Mouse (Mus musculus) small intestine, adult 2 months (tissue): ENCODE measurements around the gene Eif4g3. TPM values are rescaled to one million over a fixed set of nuclear protein-coding genes. Genes with fewer than 3 reads are reported as not detected.

Experiments
- H3K27ac ChIP-seq: fragments of 200-500 bp; 2 replicates; pipeline ENCODE4 v1.5.1; 2012; ENCODE audit warnings: low read depth, low read length, control low read depth, inconsistent platforms; ENCODE audit not compliant: insufficient read depth
- H3K27me3 ChIP-seq: fragments of 200-500 bp; 2 replicates; pipeline ENCODE4 v1.6.1; 2012; ENCODE audit warnings: mild to moderate bottlenecking, moderate library complexity, low read length, inconsistent platforms; ENCODE audit not compliant: control insufficient read depth, insufficient read depth
- H3K36me3 ChIP-seq: fragments of 200-500 bp; 2 replicates; pipeline ENCODE4 v1.6.1; 2012; ENCODE audit warnings: mild to moderate bottlenecking, low read length, control low read depth, inconsistent platforms; ENCODE audit not compliant: control insufficient read depth, insufficient read depth
- H3K4me1 ChIP-seq: fragments of 200-500 bp; 2 replicates; pipeline ENCODE4 v1.6.1; 2012; ENCODE audit warnings: low read length, inconsistent platforms, mixed read lengths; ENCODE audit not compliant: control insufficient read depth, insufficient read depth, insufficient read length
- H3K4me3 ChIP-seq: fragments of 200-500 bp; 2 replicates; pipeline ENCODE4 v1.5.1; 2012; ENCODE audit warnings: low read depth, mild to moderate bottlenecking, control low read depth, inconsistent platforms, low read length, moderate library complexity
- CTCF ChIP-seq: fragments of 200-500 bp; IDR thresholded peaks from 2 replicates; pipeline ENCODE4 v1.5.1; 2012; ENCODE audit warnings: low read depth, mild to moderate bottlenecking, control low read depth, inconsistent platforms, low read length, moderate library complexity, mixed read lengths; ENCODE audit not compliant: insufficient replicate concordance, insufficient read length; ENCODE audit errors: extremely low read depth
- POLR2A ChIP-seq: fragments of 200-500 bp; IDR thresholded peaks from 2 replicates; pipeline ENCODE4 v1.6.1; 2012; ENCODE audit warnings: low read depth, mild to moderate bottlenecking, control low read depth, inconsistent platforms, low read length, moderate library complexity
- whole genome bisulfite sequencing: fragments of 180-500 bp; shearing (Covaris S2); methylation state at CpG from one replicate; pipeline ENCODE4 v1.1.7; 2018; 5-methylcytosine and 5-hydroxymethylcytosine counted together
- polyA plus RNA-seq: library from polyadenylated mRNA; depleted of rRNA; stranded (reverse); fragments of >200 nt; gene quantifications from 2 replicates; pipeline ENCODE4 v1.2.3, GENCODE M21; 2012

Eif4g3 gene
- polyA plus RNA-seq, 1 experiment: 19.4 TPM

DNA sequence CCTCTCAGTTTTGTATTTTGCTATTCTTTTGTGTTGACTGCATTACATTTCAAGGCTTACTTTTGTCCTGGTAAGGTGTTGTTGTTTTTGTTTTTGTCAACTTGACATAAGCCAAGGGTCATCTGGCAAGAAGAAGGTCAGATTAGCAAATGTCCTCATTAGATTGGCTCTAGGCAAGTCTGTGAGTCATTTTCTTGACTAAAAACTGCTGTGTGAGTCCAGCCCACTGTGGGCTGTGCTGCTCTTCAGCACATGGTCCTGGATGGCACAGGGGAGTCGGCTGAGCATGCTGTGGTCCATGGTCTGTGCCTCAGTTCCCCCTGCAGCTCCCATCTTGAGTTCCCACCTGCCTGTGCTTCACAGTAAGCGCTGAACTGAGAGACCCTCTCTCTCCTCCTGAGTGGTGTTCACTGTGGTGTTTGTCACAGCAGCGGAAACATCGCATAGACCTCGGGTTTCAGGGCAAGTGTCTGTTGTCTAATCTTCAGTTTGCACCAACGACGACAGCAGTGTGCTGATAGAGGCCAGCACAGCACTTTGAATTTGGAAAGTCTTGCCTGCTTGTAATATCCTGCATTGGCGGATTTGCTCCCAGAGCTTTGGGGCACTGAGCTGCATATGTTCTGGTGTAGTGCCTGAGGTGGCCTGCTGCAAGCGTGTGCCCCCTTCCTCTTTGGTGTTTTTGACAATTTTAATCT, 30.7 kb downstream of the Eif4g3 start:
- Histone ChIP-seq H3K4me1 (no peaks in the 10 kb centered on the region), H3K27ac (no peak overlapping the region), H3K4me3 (no peak overlapping the region), H3K36me3 (peaks cover 7% of the 10 kb centered on the region; the same call in 1 of the 2 replicates), H3K27me3 (no peaks in the 10 kb centered on the region)
- WGBS: 87% methylated on average over 9 of the region's 9 CpGs
- TF ChIP-seq POLR2A (no peak), CTCF (no peak)

DNA sequence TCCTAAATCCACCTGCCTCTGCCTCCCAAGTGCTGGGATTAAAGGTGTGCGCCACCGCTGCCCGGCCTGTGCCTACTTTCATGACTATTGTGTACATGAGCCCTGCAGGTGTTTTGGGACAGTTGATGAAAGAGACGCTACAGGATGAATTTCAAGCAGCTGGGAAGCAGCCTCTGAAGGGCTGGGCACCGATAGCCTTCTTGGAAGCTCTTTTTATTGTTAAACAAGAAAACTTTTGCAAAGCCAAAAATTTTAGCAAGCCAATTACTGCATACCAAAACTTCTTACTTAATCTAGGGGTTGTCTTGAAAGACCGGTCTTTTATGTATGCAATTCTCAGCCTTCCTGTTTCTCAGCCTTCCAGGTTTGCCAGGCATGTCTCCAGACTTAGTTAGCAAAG, 36.3 kb downstream of the Eif4g3 start:
- no peak overlapping the region for H3K27ac ChIP-seq
- peaks cover 9% of the 10 kb centered on the region for H3K36me3 ChIP-seq
- TF ChIP-seq CTCF (no peak), POLR2A (no peak)
- no peak overlapping the region for H3K4me3 ChIP-seq
- no peaks in the 10 kb centered on the region for H3K4me1 ChIP-seq
- H3K27me3 ChIP-seq: no peaks in the 10 kb centered on the region
- 91% methylated on average over 6 of the region's 6 CpGs for WGBS

DNA sequence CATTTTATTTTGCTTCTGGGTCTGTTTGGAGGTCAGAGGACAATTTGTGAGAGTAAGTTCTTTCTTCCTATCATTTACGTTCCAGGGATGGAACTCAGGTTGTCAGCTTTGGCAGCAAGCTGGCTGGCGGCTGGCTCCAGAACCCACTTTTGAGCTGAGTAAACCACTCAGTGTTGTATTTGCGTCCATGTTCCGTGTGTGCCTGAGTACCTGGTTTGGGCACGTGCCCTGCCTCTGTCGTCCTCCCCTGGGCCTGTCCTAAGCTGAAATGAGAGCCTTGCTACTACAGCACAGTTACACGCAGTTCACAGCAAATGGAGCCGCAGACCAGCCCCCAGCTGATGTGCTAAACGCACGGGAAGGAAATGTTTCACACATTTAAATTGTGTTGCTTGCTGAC, 39.0 kb downstream of the Eif4g3 start:
- no peak overlapping the region for H3K27ac ChIP-seq
- H3K36me3 ChIP-seq: peaks cover 9% of the 10 kb centered on the region
- no peak overlapping the region for H3K4me3 ChIP-seq
- 67% methylated on average over 10 of the region's 10 CpGs for WGBS
- TF ChIP-seq CTCF (no peak), POLR2A (no peak)
- H3K27me3 ChIP-seq: no peaks in the 10 kb centered on the region
- H3K4me1 ChIP-seq: no peaks in the 10 kb centered on the region

DNA sequence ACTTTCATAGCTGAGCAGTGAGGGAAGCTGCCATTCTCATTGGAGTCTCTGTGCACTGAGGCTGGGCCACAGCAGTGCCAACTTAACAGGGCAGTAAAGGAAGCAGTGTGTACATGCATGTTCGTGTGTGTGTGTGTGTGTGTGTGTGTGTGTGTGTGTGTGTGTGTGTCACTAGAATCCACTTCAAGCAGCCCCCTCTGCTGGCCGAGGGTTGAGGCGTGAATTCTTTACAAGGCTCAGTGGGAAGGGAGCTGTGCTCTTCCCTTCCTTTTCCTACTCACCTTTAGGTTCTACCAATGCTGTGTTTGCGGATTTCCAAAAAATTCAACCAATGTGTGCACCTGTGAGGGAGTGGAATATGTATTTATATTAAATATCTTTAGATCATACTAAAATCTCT, 41.0 kb downstream of the Eif4g3 start:
- Histone ChIP-seq H3K36me3 (peaks cover 9% of the 10 kb centered on the region), H3K27ac (no peak overlapping the region), H3K4me3 (no peak overlapping the region), H3K4me1 (no peaks in the 10 kb centered on the region), H3K27me3 (no peaks in the 10 kb centered on the region)
- no peak for TF ChIP-seq POLR2A
- no peak for TF ChIP-seq CTCF
- 87% methylated on average over 4 of the region's 4 CpGs for WGBS

DNA sequence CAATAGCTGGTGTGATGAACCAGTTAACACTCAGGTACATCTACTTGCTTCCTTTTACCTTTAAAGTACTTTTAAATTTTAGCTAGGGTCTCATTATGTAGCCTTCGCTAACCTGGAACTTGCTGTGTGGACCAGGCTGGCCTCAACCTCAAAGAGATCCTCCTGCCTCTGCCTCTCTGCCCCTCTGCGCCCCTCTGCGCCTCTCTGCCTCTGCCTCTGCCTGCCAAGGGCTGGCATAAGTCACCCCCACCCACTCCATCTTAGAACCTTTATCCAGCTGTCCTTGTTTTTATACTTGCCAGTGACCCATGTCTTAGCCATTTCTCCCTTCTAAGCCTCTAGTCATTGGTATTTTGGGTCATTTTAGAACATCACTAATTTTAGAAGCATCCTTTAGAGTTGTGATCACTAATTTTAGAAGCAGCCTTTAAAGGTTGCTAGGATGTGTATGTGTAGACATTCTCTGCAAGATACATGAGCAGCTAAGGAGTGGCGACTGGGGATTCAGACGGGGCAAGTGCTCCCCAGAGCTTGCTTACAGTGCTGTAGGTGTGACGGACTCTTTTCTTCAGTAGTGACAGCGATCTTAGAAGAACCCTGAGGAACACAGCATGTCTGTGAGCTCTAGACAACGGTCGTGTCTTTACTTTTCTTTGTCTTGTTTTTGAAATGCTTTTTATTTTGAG, 42.8 kb downstream of the Eif4g3 start:
- Histone ChIP-seq H3K4me3 (no peak overlapping the region), H3K27me3 (no peaks in the 10 kb centered on the region), H3K36me3 (peaks cover 8% of the 10 kb centered on the region), H3K27ac (no peak overlapping the region), H3K4me1 (no peaks in the 10 kb centered on the region)
- 93% methylated on average over 9 of the region's 9 CpGs for WGBS
- TF ChIP-seq POLR2A: no peak
- TF ChIP-seq CTCF: no peak

DNA sequence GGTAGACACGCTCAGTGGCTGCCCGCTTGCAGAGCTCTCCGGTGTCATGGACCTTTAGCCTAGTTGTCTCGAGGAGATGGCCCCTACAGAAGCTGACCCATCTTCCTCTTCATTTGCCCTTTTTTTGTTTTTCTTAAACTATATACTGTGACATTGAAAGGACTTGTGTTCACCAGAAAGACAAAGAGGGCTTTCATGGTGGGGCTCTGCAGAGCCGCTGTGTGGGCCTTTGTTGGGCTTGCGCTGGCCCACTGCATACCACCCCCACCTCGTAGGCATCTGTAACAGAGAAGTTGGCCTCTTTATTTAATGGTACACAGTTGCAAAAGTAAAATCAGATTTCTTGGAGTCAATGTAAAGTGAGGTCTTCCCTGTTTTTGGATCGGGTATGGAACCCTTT, 44.3 kb downstream of the Eif4g3 start:
- peaks cover 7% of the 10 kb centered on the region; the same call in 1 of the 2 replicates for H3K36me3 ChIP-seq
- no peak overlapping the region for H3K4me3 ChIP-seq
- H3K4me1 ChIP-seq: no peaks in the 10 kb centered on the region
- H3K27ac ChIP-seq: no peak overlapping the region
- no peaks in the 10 kb centered on the region for H3K27me3 ChIP-seq
- 92% methylated on average over 8 of the region's 8 CpGs for WGBS
- TF ChIP-seq CTCF: no peak
- TF ChIP-seq POLR2A: no peak

DNA sequence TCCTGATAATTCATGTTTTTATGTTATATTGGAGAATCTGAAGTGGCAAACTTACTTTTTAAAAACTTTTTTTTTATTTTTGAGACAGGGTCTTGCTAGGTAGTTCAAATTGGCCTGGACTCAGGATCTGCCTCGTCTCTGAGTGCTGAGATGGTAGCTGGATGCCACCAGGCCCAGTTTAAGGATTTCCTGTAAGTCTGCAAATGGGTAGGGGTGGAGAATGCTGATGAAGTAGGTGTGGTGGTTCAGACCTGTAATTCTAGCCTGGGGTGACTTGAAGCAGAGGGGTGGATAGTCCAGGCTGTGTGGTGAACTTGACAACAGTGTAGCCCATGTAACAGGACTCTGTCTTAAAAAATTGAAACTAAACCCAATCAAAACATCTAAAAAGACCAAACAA, 45.1 kb downstream of the Eif4g3 start:
- Histone ChIP-seq H3K27ac (no peak overlapping the region), H3K36me3 (peaks cover 6% of the 10 kb centered on the region; the same call in 1 of the 2 replicates), H3K4me1 (no peaks in the 10 kb centered on the region), H3K4me3 (no peak overlapping the region), H3K27me3 (no peaks in the 10 kb centered on the region)
- no peak for TF ChIP-seq CTCF
- 80% methylated on average over 1 of the region's 1 CpGs for WGBS
